Mouse (Mus musculus) naive thymus-derived CD4-positive, alpha-beta T cell, adult 2 months (primary cell): ENCODE data around the gene Tut4.

Experiments used
- DNase-seq: peaks from one replicate; pipeline ENCODE4 v3.0.0-alpha.2; 2011; ENCODE audit warnings: low read depth

Tut4 gene

DNA sequence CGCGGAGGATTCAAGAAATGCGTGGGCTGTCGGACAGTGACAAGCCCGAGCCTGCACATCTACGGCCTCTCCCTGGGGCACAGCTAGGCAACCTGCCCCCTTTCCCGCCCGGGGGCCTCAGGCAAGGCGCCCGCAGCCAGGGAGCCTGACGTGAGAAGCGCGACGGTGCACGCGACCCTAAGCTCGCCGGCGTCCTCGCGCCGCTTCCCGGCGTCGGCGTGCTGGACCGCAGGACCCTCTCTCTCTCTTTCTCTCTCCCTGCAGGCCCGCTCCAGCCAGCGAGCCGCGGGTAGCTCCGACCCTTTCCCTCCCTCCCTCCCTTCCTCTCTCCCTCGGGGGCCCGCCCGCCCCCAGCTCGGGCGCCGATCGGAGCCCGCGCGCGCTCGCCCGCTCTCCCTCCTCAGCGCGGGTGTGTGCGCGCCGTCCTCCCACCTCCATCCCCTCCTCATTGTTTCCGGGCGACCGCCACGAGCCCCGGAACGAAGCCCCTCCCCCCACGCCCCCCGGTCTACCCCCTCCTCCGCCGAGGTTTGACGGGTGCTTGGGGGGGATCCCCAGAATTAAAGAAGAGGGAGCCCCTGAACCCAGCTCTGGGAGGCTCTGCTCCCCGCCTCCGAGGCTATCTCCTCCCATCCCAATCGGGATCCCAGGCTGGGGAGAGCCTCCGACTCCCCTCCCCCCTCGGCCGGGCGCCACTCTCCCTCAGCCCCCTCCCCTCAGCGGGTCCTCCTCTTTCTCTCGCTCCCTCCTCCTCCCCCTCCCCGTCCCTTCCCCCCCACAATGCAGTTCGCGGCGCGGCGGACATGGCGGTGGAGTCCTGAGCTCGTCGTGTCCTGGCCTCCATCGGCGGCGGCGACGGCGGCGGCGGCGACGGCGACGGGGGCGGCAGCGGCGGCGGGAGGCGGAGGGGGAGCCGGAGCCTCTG, at the start of gene Tut4:
TSS of gene Tut4 (plus strand) at position 196 of the 925 bp plus-strand sequence.
- peak; percentile 86 for DNase-seq

DNA sequence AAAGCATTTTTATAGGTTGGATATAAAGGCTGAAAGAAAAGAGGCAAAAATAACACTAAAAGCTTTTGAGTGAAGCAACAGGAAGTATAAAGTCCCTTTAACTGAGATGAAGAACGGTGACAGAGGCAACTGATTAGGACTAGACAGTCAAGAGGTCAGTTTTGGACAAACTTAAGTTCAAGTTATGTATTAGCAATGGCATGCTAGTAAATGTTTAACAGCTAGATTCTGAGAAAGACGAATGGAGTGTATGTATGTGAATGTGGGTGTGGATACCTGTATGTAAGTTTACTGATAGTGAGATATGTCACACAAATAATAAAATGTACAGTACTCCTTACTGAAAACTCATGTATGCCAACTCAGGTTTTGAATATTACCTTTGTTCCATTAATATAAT, 34.6 kb upstream of the Tut4 start:
- DNase-seq = no peak

DNA sequence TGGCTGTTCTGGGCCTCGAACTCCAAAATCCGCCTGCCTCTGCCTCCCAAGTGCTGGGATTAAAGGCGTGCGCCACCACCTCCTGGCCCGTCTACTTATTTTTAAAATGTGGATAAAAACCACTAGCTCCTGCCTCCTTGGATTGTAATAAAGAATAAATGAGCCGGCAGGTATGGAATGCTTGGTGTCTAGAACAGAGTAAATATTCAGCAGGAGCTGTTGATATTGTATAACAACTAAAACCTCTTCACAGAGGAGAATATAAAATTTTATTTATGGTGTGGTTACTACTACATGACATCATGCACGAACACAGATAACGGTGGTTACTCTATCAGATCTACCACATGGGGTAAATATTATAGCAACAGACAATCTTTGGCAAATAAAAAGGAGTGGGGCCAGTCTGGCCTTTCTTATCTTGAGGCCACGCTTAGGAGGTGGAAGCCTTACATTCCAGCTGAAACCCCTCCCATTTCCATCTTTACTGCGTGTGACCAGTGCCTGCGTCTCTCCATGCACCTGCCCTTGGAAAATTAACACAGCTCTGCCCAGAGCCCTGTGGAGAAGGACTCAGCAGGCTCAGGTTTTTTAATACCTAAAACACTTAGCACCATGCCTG, 31.4 kb upstream of the Tut4 start:
- DNase-seq = no peak

DNA sequence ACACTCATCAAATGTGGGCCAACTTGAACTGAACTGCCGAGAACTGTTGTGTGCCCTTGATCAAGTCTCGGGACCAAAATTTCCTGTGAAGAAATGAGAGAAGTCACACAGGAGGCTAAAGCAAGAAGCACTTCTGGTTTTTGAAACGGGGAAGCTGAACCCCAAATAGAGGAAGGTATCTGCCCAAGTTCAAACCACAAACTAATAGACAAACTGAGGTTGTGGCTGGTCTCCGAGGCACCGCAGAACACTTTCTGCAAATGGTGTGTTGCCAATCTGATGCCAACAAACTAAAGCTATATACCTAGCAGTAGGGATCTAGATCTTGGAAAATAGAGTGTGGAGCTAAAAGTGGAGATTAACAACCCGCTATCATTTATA, 30.9 kb upstream of the Tut4 start:
- DNase-seq = no peak

DNA sequence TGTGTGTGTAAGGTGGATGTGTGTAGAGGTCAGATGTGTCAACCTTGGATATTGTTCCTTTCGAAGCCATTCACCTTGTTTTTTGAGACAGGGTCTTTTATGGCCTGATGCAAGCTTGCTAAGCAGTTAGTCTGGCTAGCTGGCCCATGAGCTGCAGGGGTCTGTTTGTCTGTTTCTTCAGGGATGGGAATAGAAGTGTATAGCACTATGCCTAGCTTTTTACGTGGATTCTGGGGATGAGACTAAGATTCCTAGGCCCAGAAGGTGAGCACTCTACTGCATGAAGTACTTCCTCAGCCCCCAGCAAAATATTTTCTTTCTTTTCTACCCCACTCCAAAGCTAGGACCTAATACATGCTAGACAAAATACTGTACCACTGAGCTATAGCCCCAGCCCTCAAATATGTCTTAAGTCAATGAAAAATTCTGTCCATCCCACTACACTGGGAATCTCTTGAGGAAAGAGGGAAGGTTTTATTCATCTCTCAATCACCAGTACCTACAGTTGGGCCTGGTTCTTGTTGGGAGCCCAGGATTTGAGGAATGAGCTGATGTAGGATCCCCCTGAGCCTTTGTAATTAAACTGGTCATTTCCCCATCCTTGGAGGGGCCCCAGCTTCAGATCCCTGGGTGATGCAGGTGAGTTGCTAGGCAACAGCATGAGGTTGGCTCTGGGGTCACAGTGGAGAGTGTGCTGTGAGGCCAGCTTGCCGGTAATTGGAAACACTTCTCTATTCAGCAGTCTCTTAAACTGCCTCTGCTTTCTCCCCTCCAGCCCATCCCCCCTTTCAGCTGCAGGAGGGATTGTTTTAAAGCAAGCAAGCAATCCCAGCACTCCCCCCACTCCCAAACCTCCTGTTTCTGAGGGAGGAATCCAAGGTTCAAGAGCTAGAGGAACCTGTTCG, 28.3 kb upstream of the Tut4 start:
- DNase-seq = no peak

DNA sequence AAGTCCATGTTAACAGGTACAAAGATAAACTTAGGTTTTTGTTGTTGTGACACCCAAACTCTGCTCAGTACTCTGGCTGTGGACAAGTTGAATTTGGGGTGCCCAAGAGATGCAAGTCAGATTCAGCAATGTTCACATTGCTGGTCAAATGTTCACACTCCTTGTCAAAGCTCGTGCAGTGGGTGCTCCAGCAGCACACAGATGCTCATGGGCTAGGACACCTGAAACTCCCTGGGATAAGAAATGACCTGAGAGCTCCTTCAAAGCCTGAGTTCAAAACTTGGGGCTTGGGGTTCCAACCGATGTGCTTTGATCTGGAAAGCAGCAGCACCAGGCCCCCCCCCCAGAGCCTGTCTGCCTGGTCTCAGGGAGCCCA, 27.7 kb upstream of the Tut4 start:
- no peak for DNase-seq

DNA sequence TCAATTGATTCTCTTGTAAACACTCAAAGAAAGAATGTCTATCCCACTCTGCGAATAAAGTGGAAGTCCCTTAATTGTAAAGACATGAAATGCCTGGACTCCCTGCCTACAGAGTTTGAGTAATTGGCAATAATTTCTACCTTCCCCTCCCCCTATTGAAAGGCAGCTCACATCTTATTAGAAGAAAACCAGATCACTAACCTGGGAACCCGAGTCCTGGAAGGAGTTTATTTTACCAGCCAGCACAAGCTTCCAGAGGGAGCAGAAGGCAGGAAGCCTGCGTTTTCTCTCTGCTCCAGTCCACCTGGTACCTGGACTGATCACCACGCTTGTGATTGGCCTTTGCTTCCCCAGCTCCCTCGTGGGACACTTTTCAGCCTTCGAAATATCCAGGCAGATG, 25.9 kb upstream of the Tut4 start:
- no peak for DNase-seq

DNA sequence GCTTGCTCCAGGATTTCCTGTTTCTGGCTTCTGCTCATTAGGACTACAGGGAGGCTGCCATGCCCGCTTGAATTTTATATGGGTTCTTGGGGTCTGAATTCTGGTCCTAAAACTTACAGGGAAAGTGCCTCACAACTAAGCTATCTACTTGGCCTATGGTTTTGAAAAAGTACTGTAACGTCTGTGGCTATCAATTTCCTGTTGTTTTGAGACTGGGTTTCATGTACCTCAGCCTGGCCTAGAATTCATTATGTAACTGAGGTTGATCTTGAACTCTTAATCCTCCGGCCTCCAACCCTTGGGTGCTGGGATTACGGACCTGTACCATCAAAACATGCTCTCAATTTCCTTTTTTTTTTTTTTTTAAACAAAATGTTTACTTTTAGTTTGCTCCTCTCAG, 25.0 kb upstream of the Tut4 start:
- DNase-seq = peak; percentile 29

DNA sequence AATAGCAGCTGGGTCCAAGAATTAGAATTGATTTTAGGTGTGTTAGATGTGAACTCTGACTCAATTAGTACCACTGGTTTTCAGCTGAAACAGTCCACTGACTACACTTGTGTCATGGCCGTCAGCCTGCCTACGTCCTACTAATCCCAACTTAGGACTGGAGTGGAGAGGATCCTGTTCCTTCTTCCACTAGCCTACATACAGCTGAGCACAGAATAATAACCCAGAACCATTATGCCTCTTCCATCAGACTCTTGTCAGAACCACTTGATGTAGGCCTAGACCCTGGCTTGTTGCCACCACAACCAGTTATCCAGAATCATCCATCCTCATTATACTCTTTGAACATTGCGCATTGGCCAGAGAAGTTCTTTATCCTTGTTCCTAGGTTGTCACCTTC, 24.4 kb upstream of the Tut4 start:
- no peak for DNase-seq

DNA sequence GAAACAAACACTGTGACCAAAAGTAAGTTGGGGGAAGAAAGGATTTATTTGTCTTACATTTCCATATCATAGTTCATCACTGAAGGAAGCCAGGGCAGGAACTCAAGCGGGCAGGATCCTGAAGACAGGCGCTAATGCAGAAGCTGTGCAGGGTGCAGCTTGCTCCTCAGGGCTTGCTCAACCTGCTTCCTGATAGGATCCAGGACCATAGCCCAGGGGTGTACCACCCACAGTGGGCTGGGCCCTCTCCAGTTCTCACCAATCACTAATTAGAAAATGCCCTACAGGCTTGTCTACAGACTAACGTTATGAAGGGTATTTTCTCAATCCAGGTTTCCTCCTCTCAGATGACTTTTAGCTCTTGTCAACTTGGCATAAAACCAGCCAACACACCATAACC, 23.6 kb upstream of the Tut4 start:
- DNase-seq = no peak

DNA sequence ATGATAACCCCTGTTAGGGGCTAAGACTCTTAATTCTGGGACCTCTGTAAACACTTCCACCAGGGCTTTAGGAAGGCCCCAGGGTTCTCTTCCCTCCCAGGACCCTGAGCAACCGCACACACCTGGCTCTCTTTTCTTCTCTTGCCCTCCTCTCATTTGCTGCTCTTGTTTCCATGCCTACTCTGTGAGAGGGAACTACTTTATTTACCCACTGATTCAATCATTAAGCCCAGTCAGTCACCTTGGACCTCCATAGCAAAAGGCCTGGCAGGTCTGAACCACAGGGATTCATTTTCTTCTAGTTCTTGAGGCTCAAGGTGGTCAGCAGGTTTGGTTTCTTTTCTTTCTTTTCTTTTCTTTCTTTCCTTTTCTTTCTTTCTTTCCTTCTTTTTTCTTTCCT, 23.0 kb upstream of the Tut4 start:
- DNase-seq = no peak

DNA sequence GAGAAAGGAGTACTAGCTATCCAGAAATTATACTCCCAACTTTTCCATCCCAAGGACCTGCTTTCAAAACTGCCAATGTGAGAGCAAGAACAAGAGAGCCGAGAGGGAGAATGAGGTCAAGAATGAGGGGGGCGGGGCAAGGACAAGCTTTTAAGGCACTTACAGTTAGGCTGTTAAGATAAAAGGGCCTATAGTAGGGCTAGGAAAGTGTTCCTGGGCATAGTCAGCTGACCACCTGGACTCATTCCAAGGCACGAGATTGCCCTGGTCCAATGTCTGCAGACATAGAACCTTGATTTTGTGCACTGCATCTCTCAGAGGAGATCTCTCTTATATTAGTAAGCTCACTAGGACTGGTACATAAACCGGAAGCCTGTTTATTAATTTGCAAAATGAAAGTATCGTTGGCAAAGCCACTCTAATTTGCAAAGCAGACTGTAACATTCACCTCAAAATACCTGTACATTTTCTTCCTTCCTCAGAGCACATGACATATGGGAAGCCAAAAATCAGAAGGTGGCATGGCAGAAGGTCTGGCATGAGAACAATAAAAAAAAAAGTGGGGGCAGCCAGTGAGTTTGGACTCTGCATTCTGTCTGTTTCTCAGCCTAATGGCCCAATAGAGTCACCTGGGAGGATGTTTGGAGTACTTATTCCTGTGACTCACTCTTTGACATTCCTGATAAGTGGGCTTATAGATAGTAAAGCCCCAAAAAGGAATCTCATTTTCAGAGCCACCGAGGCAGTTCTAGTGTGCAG, 21.0 kb upstream of the Tut4 start:
- DNase-seq = no peak

DNA sequence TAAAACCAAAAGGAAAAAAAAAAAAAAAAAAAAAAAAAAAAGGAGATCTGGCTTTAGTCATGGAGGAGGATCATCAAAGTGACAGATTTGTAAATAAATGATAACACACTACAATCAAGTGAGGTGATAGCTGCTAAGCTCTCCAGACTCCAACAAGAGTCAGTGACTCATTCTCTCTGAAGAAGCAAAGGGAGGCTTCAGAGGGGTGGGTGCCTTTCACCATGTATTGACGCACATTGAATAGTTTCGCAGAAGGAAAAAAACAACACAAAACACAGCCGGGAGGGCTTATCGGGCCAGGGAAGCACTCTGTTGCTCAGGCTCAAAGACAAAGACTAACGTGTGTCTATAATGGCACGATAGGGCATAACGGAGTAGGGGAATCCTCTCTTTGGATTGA, 11.1 kb upstream of the Tut4 start:
- no peak for DNase-seq

DNA sequence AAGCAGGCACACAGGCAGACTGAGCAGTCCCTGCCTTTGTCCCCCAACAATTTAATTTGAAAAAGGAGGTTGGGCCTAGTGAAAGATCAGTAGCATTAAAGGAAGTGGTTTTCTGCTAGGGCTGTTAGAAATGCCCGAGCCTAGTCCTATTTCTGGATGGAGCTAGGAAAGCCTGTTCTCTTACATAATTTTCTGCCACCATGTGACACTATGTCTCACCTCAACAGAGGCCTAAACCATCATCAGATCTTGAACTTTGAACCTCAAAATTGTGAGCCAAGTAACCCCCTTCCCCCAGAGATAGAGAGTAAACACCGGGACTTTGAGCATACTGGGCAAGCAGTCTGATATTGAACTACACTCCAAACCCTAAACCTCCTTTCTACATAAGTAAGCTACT, 3.2 kb upstream of the Tut4 start:
- peak; percentile 45 for DNase-seq

DNA sequence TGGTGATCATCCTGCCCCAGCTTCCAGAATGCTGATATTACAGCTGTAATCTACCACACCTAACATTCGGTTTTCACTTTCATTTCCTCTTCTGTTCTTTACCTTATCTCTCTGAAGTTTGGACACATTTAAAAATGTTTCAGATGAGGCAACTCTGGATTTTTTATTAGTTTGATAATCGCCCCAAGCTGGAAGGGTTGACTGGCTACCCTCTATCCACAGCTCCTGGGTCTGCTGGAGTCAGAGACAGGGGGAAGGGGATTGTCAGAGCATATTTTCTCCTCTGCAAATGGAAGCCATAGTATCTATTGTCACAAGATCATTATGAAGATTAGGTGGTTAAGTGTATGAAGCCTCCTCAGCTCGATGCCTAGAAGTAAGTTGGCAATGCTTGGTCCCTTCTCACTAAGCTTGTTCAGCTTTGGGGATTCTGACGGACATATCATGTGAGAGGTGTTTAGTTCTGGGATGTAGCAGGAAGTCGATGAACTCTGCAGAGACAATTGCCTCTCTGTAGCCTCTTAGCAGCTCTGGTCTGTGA, 955 bp upstream of the Tut4 start:
- DNase-seq = peak; percentile 63

DNA sequence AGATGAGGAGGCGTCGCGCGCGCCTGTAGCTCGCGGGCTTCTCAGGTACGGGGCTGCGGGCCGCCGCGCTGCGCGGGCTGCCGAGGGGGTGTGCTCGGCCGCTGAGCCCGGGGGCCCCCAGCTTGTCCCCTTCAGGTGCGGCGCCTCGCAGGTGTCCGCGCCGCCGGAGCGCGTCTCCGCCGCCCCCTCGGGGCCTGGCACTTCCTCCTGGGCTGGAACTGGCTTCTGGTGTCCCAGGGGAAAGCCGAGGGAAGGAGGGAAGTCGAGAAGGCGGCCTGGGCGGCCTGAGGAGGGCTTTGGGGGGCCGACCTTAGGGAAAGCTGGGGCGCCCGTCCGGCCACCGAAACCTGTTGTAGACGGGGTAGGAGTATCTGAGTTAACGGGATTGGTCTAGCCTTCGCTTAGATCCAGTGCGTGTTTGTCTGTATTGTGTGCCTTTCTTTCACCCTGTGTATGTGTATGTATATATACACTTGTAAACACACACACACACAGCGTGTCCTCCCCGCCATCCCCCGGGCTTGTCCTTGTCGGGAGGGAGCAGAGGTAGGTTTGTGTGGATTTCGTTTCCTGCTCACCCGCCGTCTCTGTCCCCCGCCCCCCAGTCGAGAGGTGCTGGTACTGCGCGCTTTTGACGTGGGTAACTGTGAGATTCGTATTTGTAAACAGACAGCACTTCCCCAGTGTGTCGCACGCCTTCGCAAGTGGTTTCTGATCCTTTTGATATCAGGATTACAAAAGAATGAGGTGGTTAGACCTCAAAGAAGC, 1.1 kb downstream of the Tut4 start:
- peak; percentile 96 for DNase-seq

DNA sequence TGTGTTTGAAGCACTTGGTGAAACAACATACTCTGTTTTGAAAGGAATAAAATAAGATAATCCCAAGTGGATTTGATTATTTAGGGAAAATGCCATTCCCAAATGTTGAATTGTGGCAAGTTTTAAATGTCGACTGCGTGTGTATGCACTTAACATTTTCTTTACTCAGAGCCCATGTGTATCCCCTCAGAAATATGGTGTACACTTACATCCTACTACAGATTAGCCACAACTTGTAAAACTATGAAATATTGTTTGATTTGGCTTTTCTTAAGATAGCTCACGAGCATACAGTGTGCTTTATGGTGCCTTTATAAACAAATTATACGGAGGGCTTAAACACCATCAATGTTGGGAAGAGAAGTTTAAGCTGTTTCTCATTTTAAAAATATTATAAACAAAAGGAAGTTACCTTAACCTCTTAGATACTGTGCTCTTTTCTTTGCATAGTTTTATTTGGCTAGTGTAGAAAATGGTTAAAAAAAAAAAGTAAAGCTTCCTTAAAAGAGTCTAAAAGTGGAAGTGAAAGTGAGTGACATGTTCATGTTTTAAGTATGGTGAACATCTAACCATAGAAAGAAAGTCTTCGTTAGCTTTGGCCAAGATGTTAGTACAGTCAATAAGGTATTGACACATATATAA, 2.2 kb downstream of the Tut4 start:
- DNase-seq = peak; percentile 55

DNA sequence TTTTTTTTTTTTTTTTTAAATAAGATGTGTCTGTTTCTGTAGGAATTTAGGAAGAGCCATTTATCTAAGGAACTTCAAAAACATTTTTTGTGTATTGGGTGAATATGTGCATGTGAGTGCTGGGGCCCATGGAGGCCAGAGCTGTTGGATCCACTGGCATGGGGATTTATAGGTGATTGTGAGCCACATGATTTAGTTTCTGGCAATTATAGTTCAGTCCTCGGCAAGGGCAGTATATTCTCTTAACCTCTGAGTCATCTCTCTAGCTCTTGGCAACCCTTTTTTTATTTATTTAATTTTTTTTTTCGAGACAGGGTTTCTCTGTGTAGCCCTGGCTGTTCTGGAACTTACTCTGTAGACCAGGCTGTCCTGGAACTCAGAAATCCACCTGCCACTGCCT, 14.4 kb downstream of the Tut4 start:
- DNase-seq = no peak

DNA sequence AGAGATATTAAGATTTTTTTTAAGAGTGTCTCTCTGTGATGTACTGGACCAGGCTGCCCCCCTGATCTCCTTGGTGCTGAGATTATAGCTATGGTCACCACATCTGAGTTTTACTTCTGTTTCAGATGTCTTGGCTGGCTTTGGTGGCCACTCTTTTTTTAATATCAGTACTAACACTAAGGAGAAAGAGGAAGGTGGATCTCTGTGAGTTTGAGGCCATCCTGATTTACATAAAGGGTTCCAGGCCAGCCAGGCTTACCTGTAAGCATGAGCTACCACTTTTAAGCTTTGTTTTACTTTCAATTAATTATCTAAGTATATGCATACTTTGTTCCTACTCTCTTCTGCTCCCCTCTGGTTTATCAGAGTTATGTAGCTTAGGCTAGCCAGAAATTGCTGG, 23.6 kb downstream of the Tut4 start:
- DNase-seq = no peak

DNA sequence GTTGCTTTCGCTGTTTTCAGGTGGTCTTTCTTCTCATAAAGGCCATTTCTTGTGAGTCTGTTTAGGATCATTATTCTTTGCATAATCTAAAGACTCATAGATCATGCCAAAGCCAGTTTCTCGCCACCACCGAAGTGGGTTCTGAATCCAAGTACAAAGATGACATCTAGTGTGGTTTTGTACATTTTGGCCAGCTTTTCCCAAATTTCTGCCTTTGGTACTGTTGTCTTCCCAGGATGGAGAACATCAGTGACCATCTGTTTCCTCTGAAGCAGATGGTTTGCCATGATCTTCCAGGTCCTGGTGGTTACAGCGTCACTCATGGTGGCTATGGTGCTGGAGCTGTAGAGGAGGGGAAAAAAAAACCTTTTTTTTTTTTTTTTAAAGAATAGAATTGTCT, 25.0 kb downstream of the Tut4 start:
- DNase-seq = no peak
